Mouse (Mus musculus) midbrain, postnatal 0 days (tissue): ENCODE measurements around the gene Muc1. TPM values are rescaled to one million over a fixed set of nuclear protein-coding genes. Genes with fewer than 3 reads are reported as not detected.

ENCODE experiments used
- ATAC-seq: fragments of 200-750 bp; cut with Nextera tagmentation; 2 replicates; pipeline ENCODE4 v1.8.0; 2017; ENCODE audit warnings: moderate number of reproducible peaks, mild to moderate bottlenecking, moderate TSS enrichment, moderate library complexity; ENCODE audit not compliant: low FRiP score
- DNase-seq: peaks from one replicate; pipeline ENCODE4 v3.0.0-alpha.2; 2015; ENCODE audit warnings: low spot score
- H3K27ac ChIP-seq: fragments of 300-500 bp; sonication (generic); 2 replicates; pipeline ENCODE4 v1.5.1; 2014; ENCODE audit warnings: low read depth, mild to moderate bottlenecking, low read length, mixed read lengths
- H3K27me3 ChIP-seq: fragments of 300-500 bp; sonication (generic); 2 replicates; pipeline ENCODE4 v1.6.1; 2014; ENCODE audit warnings: low read length, control low read depth, mixed read lengths; ENCODE audit not compliant: insufficient read depth
- H3K36me3 ChIP-seq: fragments of 300-500 bp; sonication (generic); 2 replicates; pipeline ENCODE4 v1.6.1; 2014; ENCODE audit warnings: low read length, control low read depth, mixed read lengths; ENCODE audit not compliant: insufficient read depth
- H3K4me1 ChIP-seq: fragments of 300-500 bp; sonication (generic); 2 replicates; pipeline ENCODE4 v1.6.1; 2014; ENCODE audit warnings: mild to moderate bottlenecking, control low read depth, antibody characterized with exemption, low read length, mixed read lengths; ENCODE audit not compliant: insufficient read depth
- H3K4me2 ChIP-seq: fragments of 300-500 bp; sonication (generic); 2 replicates; pipeline ENCODE4 v1.6.1; 2014; ENCODE audit warnings: low read depth, mild to moderate bottlenecking, low read length, mixed read lengths; ENCODE audit not compliant: poor library complexity, severe bottlenecking
- H3K4me3 ChIP-seq: fragments of 300-500 bp; sonication (generic); 2 replicates; pipeline ENCODE4 v1.5.1; 2014; ENCODE audit warnings: low read depth, mild to moderate bottlenecking, low read length, moderate library complexity
- H3K9ac ChIP-seq: fragments of 300-500 bp; sonication (generic); replicated peaks from 2 replicates; pipeline ENCODE4 v1.6.1; 2014; ENCODE audit warnings: mild to moderate bottlenecking, low read length, moderate library complexity, mixed read lengths; ENCODE audit not compliant: poor library complexity, severe bottlenecking
- H3K9me3 ChIP-seq: fragments of 300-500 bp; sonication (generic); 2 replicates; pipeline ENCODE4 v1.6.1; 2016; ENCODE audit warnings: low read length, control low read depth
- CTCF ChIP-seq: IDR thresholded peaks from 2 replicates; pipeline ENCODE4 v1.5.1; 2016; ENCODE audit warnings: antibody characterized with exemption, mild to moderate bottlenecking
- WGBS: fragments of 180-500 bp; shearing (Covaris S2); extraction: QIAGEN DNeasy Blood & Tissue Kit; methylation state at CpG from one replicate; pipeline ENCODE4 v1.1.7; 2014; 5-methylcytosine and 5-hydroxymethylcytosine counted together
- polyA plus RNA-seq: library from polyadenylated mRNA; unstranded; fragments of >200 nt; fragmentation: Nextera tagmentation; extraction: Ambion mirVana; gene quantifications from 2 replicates; pipeline ENCODE4 v1.2.1, GENCODE M21; 2015
- total RNA-seq: library from RNA; depleted of rRNA; stranded (reverse); fragments of >200 nt; gene quantifications from 2 replicates; pipeline ENCODE4 v1.2.3, GENCODE M21; 2014

Muc1 gene
- total and polyA plus RNA-seq, 2 experiments from 2014 or later, result 0.52 to 3.8 TPM

GRCm38 (mm10) chr3:89243609-89244008 lies 14.8 kb downstream of the Muc1 start:
- DNase-seq, result peak; percentile 62
- WGBS, result 10% methylated on average over 14 of the region's 14 CpGs
- H3K27ac ChIP-seq, result peak overlapping the region; percentile 97

GRCm38 (mm10) chr3:89244158-89244981 lies 15.5 kb downstream of the Muc1 start:
- TF ChIP-seq CTCF, result peak; percentile 61
- peak overlapping the region; percentile 70 for H3K4me3 ChIP-seq
- no peaks in the 10 kb centered on the region for H3K9me3 ChIP-seq
- H3K4me1 ChIP-seq, result peaks cover 12% of the 10 kb centered on the region; the same call in 1 of the 2 replicates
- peak overlapping the region; percentile 92 for H3K4me2 ChIP-seq
- H3K27ac ChIP-seq, result peak overlapping the region; percentile 97
- H3K36me3 ChIP-seq, result peaks cover 35% of the 10 kb centered on the region
- peak; percentile 65 for DNase-seq
- H3K9ac ChIP-seq, result peak overlapping the region; percentile 93
- 9% methylated on average over 25 of the region's 25 CpGs for WGBS
- no peaks in the 10 kb centered on the region for H3K27me3 ChIP-seq
- ATAC-seq, result peak; percentile 31

More at GRCm38 (mm10) chr3:89243609-89244008, 14.8 kb downstream of the Muc1 start:
- peaks cover 12% of the 10 kb centered on the region; the same call in 1 of the 2 replicates for H3K4me1 ChIP-seq
- peaks cover 42% of the 10 kb centered on the region for H3K36me3 ChIP-seq
- no peaks in the 10 kb centered on the region for H3K27me3 ChIP-seq
- peak overlapping the region; percentile 93 for H3K9ac ChIP-seq
- H3K9me3 ChIP-seq, result no peaks in the 10 kb centered on the region
- ATAC-seq, result no peak
- peak overlapping the region; percentile 70 for H3K4me3 ChIP-seq
- H3K4me2 ChIP-seq, result peak overlapping the region; percentile 92
- TF ChIP-seq CTCF, result peak; percentile 61

- ATAC-seq (peak; percentile 49), DNase-seq (peak; percentile 93)
- Histone ChIP-seq H3K9ac (peak overlapping the region; percentile 93), H3K27ac (peak overlapping the region; percentile 97), H3K36me3 (peaks cover 29% of the 10 kb centered on the region), H3K4me3 (peak overlapping the region; percentile 70), H3K9me3 (no peaks in the 10 kb centered on the region), H3K4me1 (peaks cover 12% of the 10 kb centered on the region; the same call in 1 of the 2 replicates), H3K27me3 (no peaks in the 10 kb centered on the region), H3K4me2 (peak overlapping the region; percentile 92)
- WGBS, result 3% methylated on average over 19 of the region's 26 CpGs
- no peak for TF ChIP-seq CTCF
Observed at GRCm38 (mm10) chr3:89244982-89245687, 16.3 kb downstream of the Muc1 start.

GRCm38 (mm10) chr3:89245688-89246171 lies 16.9 kb downstream of the Muc1 start, which contains the start of gene Krtcap2:
Krtcap2 (plus strand) TSS chr3:89245966.
- H3K9me3 ChIP-seq, result no peaks in the 10 kb centered on the region
- no peak for TF ChIP-seq CTCF
- H3K27me3 ChIP-seq, result no peaks in the 10 kb centered on the region
- H3K4me2 ChIP-seq, result peak within 1 kb of the TSS; percentile 92
- peak; percentile 94 for DNase-seq
- peak within 1 kb of the TSS; percentile 97 for H3K27ac ChIP-seq
- peak within 1 kb of the TSS; percentile 70 for H3K4me3 ChIP-seq
- ATAC-seq, result peak; percentile 79
- peaks cover 12% of the 10 kb centered on the region; the same call in 1 of the 2 replicates for H3K4me1 ChIP-seq
- under 1% methylated on average over 20 of the region's 20 CpGs for WGBS
- peak within 1 kb of the TSS; percentile 93 for H3K9ac ChIP-seq
- peaks cover 23% of the 10 kb centered on the region for H3K36me3 ChIP-seq

GRCm38 (mm10) chr3:89246261-89247100 lies 17.6 kb downstream of the Muc1 start, which contains the start of gene Trim46:
Trim46 (minus strand) TSS chr3:89246309.
- 1% methylated on average over 41 of the region's 42 CpGs for WGBS
- peak; percentile 95 for DNase-seq
- peaks cover 12% of the 10 kb centered on the region; the same call in 1 of the 2 replicates for H3K4me1 ChIP-seq
- no peaks in the 10 kb centered on the region for H3K9me3 ChIP-seq
- H3K36me3 ChIP-seq, result peaks cover 16% of the 10 kb centered on the region
- H3K4me2 ChIP-seq, result peak within 1 kb of the TSS; percentile 92
- H3K27me3 ChIP-seq, result no peaks in the 10 kb centered on the region
- H3K9ac ChIP-seq, result peak within 1 kb of the TSS; percentile 93
- peak; percentile 68 for ATAC-seq
- H3K4me3 ChIP-seq, result peak within 1 kb of the TSS; percentile 70
- H3K27ac ChIP-seq, result peak within 1 kb of the TSS; percentile 97
- peak; percentile 99 for TF ChIP-seq CTCF
